Mouse (Mus musculus): ENCODE measurements around the gene Ccnf. TPM values are rescaled to one million over a fixed set of nuclear protein-coding genes. Genes with fewer than 3 reads are reported as not detected.

Gene Ccnf
- total RNA-seq, 2 experiments from 2014 or later, result 0.25 to 0.50 TPM

- no peak for DNase-seq (ENCODE audit: low spot score)
These were observed 26.5 kb downstream of the Ccnf start for GRCm38 (mm10) chr17:24224741-24225140.

GRCm38 (mm10) chr17:24223513-24223912 is 27.8 kb downstream of the Ccnf start:
- DNase-seq (ENCODE audit: low spot score), result peak; percentile 25

- no peak for DNase-seq (ENCODE audit: low spot score)
These were observed 28.6 kb downstream of the Ccnf start for GRCm38 (mm10) chr17:24222653-24223052.

GRCm38 (mm10) chr17:24220435-24221411 is 30.6 kb downstream of the Ccnf start, which contains the start of gene Tedc2:
Tedc2 (minus strand) TSS chr17:24220851.
- peak; percentile 97 for DNase-seq (ENCODE audit: low spot score)

- DNase-seq (ENCODE audit: low spot score), result no peak
These were observed 34.4 kb downstream of the Ccnf start for GRCm38 (mm10) chr17:24216836-24217235.

- no peak for DNase-seq (ENCODE audit: low spot score)
These were observed 38.1 kb downstream of the Ccnf start for GRCm38 (mm10) chr17:24213186-24213585.

GRCm38 (mm10) chr17:24212441-24213018 is 38.8 kb downstream of the Ccnf start:
- DNase-seq (ENCODE audit: low spot score), result no peak

- peak; percentile 24 for DNase-seq (ENCODE audit: low spot score)
These were observed 39.4 kb downstream of the Ccnf start for GRCm38 (mm10) chr17:24211631-24212440.

- no peak for DNase-seq (ENCODE audit: low spot score)
These were observed 40.7 kb downstream of the Ccnf start for GRCm38 (mm10) chr17:24210591-24210990.

GRCm38 (mm10) chr17:24209916-24210240 is 41.4 kb downstream of the Ccnf start:
- no peak for DNase-seq (ENCODE audit: low spot score)

- peak; percentile 22 for DNase-seq (ENCODE audit: low spot score)
These were observed 42.0 kb downstream of the Ccnf start, which contains the start of gene Ntn3 for GRCm38 (mm10) chr17:24209043-24209915. Ntn3 (minus strand) TSS chr17:24209531.

GRCm38 (mm10) chr17:24208641-24209042 is 42.6 kb downstream of the Ccnf start:
- DNase-seq (ENCODE audit: low spot score), result no peak

GRCm38 (mm10) chr17:24207768-24208640 is 43.3 kb downstream of the Ccnf start:
- DNase-seq (ENCODE audit: low spot score), result no peak

- DNase-seq (ENCODE audit: low spot score), result peak; percentile 24
These were observed 44.6 kb downstream of the Ccnf start for GRCm38 (mm10) chr17:24206451-24207351.

GRCm38 (mm10) chr17:24205908-24206361 is 45.3 kb downstream of the Ccnf start:
- DNase-seq (ENCODE audit: low spot score), result peak; percentile 46

- DNase-seq (ENCODE audit: low spot score), result peak; percentile 90
These were observed 45.9 kb downstream of the Ccnf start, which contains the start of gene Tbc1d24 for GRCm38 (mm10) chr17:24205284-24205888. Tbc1d24 (minus strand) TSS chr17:24205562.

GRCm38 (mm10) chr17:24204846-24205245 is 46.4 kb downstream of the Ccnf start:
- peak; percentile 23 for DNase-seq (ENCODE audit: low spot score)

Measured in gastrocnemius, adult 18-20 months (tissue).